Mouse (Mus musculus): ENCODE results near the gene Tuba1b.
"Not testable (repeated sequence)": the region's sequence is repeated elsewhere in the genome, so short reads cannot be mapped to it uniquely, and the experiment has no call there.

Gene Tuba1b

DNA sequence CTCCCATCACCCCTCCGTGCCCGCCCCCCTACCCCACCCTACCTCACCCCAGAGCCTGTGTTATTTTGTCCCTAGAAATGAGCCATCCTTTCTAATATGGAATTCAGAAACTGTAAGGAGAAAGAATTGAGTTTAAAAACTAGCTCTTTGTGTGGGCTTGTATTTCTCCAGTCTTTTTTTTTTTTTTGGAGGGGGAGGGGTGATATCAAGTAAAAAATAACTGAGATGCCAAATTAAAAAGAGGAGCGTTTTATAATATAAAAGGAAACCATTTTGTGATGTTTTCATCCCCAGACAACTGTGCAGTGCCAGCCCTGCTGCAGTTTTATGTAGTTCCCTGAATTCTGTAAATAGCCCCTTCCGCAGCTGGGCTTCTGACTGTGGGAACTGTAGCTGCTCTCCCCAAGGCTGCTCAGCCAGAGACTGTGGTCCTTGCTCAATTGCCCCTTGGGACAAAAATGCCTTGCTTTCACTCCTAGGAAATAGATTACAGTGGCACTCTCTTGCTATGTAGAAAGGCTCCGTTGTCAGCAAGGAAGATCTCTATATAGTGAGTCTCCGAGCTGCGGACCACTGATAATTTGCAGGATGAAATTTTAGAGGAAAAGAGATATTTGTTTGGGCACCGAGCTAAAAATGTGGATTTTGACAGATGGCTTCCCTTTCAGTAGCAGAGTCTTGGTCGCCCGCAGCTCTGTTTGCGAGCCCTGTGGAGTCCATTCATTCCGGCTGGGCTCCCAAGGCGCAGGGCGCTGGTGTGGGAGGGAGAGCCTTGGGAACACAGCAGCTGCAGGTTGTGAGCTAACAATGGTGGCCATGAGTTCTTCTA, 20.3 kb upstream of the Tuba1b start:
- DNase-seq (ENCODE audit: low spot score in 2 of 2) = no peak

DNA sequence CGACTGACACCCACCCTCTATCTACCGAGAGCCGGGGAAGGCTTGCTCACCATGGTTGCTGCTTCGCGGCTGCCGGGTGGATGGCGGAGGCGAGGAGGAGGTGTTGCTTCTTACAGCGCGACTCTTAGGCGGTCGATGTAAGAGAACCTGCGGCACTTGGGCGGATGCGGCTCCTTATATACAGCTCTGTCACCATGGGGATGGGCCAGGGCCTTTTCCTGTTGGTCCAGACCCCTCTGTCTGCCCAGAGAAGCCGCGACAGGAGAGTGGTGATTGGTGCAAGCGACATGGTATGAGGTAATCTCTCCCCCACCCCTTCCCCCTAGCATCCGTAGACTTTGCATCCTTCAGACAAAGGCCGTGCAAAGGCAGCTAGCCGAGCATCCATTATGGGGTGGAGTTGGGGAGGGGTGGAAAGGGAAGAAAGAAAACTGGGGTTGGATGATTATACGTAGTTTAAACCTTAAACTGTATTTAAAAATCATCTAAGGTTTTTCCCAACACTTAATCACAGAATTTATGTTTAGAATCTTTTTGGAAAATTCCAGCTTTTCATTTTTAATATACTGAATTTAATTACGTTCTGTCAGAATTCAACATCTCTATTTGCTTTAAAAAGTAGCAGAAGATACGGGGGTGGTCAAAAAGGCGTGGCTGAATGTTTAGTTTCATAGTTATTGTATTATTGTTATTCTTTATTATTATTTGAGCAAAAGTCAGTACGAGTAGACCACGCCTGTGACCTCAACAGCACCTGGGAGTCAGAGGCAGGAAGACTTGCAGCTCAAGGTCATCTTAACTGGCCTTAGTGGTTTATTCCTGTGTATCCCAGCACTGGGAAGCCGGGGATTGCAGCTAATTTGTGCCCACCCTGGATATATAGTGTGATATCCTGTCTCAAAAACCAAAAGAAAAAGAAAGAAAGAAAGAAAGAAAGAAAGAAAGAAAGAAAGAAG, 19.3 kb upstream of the Tuba1b start, which contains the start of the genes Gm49450 and Tuba1a:
TSS of gene Gm49450 (minus strand) at position 151 of the 956 bp plus-strand sequence.
TSS of gene Tuba1a (minus strand) at position 303 of the 956 bp plus-strand sequence.
- DNase-seq (ENCODE audit: low spot score in 2 of 2) = peak; percentile 96 to 97

DNA sequence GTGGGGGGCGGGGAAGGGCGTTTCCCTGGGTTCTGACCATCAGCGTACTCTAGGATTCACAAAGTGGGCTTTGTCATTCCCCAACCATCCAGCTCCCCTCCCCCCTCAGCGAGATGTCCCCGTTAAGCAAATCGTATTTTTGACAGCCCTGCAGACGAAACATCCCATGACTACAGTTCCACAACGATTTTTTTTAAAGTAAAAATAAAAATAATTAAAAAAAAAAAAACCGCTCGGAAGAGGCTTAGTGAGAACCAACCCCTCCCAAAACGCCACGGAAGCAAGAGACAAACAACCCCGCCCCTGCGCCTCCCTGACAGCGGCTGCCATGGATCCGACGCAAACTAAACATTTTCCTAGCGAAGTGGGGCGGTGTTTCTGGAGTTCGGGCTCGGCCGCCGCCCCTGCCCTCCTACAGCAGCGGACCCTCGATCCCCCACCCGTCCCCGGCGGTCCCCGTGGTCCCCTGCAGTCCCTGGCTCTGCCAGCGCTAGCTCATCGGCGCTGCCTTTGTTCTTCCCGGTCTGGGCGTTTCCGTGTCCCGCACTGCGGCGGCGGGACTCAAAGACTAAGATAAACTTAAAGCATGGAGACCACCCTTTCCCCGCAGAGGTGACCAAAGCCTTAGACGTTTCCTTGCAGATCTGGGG, 18.5 kb upstream of the Tuba1b start:
- DNase-seq (ENCODE audit: low spot score in 2 of 2) = no peak

DNA sequence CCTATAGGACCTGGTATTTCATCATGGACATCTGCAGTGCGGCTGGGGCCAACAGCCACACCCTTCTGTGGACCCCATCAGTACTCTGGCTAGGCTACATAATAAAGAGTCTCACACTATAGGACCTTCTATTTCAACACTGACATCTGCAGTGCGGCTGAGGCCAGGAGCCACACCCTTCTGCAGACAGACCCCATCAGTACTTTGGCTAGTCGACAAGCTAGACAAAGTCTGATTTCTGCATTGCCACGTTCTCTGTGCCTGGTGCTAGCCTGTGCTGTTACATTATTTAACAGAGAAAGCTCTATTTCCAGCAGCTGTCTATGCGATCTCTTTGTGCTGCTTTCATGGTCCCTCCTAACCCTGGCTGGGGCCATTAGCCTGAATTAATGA, 17.7 kb upstream of the Tuba1b start:
- DNase-seq (ENCODE audit: low spot score in 2 of 2) = no peak

DNA sequence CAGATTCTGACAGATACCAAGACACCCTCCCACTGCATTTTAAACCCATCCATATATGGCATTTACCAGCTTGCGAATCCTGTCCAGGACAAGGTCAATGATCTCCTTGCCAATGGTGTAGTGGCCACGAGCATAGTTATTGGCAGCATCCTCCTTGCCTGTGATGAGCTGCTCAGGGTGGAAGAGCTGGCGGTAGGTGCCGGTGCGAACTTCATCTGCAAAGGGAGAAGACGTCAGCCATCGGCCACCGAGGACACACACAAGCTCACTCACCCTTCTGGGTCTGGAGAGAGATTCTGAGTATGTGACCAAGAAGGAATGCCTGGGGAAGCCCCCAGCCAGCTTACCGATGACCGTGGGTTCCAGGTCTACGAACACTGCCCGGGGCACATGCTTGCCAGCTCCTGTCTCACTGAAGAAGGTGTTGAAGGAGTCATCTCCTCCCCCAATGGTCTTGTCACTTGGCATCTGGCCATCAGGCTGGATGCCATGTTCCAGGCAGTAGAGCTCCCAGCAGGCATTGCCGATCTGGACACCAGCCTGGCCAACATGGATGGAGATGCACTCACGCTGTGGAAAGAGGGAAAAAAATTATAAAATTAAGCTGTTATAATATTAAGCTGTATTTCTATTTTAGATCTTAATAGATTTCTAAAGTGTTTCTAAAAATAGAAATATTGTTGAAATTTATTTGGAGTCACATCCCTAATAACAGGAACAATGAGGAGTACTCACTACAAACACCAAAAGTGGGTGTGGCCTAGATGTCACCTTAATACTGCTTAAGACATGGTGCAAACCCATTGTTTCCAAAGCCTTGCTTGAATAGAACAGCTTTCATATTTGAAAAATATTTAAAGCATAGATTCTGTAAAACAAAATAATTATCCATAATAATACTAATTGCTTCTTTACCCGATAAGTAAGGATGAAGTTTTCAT, 17.0 kb upstream of the Tuba1b start:
- not testable (repeated sequence) for DNase-seq (ENCODE audit: low spot score in 2 of 2)

DNA sequence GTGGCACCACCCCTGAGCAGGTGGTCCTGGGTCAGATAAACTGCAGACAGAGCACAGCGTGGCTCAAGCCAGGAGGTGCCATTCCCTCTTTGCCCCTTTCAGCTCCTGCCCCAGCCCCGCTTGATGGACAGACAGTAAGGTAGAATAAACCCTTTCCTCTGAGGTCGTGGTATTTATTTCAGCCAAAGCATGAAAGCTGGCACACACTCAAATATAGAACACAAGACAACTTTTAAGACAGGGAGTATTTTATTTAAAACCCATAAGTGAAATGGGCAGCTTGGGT, 15.2 kb upstream of the Tuba1b start:
- DNase-seq (ENCODE audit: low spot score in 2 of 2) = no peak

DNA sequence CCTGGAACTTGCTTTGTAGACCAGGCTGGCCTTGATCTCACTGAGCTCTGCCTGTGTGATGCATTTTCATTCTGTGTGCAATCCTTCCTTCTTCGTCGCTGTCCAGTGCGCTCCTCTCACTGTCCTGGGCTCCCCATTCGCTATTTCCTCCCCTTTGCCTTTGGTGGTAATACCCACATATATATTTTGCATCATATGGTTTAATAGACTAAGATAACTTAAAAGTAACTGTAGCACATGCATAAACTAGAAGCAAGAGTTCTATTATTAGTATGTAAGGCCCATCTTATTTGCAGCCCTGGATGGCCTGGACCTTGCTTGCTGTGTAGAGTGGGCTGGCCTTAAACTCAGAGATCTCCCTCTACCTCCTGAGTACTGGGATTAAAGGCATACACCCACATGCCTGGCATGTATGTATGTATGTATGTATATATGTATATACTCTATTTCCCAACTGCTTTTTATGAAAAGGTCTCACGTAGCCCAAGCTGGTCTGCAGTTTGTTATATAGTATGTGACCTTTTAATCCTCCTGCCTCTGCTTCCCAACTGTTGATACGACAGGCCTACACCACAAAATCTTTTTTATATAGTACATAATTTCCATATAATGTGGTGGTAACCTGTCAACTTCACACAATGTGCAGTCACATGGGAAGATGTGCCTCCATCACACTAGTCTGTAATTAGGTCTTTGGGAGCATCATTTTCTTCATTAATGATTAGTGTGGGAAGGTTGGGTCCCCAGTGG, 14.7 kb upstream of the Tuba1b start:
- no peak for DNase-seq (ENCODE audit: low spot score in 2 of 2)

DNA sequence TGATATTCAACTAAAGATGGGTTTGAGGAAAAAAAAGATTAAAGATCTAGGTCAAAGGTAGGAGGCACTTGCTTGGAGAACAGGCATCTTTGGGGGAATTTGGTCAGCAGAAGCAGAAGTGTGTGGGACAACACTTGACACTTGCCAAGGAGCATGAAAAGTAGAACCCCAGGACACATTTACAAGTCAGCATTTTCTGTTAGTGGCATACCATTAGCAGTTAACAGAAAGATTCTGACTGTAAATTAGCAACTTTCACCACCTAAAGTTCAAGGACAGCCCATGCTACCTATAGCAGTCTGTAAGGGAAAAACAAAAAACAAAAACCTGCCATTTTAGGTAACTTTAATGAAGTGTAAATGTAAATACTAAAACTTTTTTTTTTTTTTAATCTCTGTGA, 14.0 kb upstream of the Tuba1b start:
- no peak for DNase-seq (ENCODE audit: low spot score in 2 of 2)

DNA sequence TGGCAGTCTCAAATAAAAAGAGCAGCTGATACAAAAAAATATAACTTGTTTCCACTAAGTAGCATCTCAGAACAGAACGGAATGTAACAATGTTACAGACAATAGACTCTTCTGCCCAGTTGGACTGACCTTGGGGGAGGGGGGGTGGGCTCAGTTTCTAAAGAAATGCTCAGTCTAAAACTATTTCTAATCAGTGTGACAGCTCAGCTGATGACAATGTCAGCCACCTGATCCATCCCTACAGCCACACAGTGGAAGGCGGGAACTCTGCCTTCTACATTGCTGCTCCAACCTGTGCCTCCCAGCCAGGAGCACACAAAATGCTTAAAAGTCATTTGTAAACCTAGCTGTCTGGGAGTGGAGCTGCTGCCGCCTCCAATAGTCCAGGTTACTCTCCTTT, 13.5 kb upstream of the Tuba1b start:
- no peak for DNase-seq (ENCODE audit: low spot score in 2 of 2)

DNA sequence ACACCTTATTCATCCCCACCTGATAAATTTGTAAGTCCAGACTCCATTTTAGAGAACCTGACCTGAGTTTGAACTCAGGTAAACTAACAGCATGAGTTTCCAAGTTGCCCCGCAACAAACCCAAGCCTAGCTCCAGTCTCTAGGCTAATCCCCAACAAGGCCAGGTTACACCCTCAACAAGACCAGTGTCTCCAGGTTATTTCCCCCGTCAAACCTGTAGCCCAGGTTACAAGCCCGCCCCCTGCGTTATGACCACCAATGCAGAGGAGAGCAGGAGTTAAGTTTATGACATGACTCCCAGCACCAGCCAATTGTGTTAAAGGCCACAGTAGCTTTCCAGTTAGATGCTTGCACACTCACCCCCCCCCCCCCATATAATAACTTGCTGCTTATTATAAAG, 8.8 kb upstream of the Tuba1b start:
- no peak for DNase-seq (ENCODE audit: low spot score in 2 of 2)

DNA sequence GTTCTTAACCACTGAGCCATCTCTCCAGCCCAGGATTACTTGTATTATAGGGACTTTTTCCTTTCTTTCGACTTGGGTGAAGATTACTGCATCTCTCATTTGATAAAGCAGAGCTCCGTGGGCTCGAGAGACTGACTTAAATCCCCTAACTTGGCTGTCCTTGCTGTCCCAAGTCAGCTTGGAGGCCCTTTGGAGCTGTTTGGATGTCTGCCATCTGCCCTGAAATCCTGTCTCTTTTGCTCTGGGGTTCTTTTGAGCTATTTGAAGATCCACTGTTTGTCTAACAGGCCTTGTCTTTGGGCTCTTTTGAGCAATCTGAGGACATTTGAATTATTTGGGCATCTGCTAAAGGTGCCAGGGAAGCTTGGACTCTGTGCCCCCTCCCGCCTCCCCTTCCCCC, 7.7 kb upstream of the Tuba1b start:
- no peak for DNase-seq (ENCODE audit: low spot score in 2 of 2)

DNA sequence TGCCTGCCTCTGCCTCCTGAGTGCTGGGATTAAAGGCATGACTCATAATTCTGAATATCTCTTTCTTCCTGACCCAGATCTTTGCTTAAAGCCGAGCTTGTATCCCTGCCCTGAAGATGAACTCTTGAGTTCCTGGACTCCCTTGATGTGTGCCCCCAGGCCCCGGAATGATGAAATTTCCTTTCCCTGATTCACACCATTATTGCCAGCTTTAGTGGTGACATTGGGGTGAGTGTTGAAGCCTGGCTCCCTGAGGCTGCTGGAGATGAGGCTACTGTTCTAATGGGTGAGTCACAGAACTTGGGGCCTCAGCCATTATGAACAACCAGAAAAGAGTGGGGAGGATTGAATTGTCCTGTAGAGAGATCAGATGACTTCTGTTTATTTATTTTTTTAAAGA, 7.2 kb upstream of the Tuba1b start:
- no peak for DNase-seq (ENCODE audit: low spot score in 2 of 2)

DNA sequence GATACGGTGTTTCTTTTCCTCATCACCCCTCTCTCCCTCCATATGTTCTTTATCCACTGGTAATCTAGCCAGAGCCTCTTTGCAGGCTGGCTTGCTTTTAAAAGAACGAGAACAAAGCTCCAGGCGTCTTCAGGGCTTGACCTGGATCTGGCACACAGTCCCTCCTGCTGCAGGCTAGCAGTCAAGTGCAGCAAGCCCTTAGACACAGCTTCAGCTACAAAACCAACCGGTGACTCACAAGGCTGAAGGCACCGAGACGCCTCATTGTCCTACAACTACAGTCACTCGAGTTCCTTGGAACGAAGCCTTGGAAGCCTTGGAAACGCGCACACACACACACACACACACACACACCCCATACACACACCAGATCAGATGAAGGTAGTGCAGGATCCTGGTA, 6.5 kb upstream of the Tuba1b start:
- no peak for DNase-seq (ENCODE audit: low spot score in 2 of 2)

DNA sequence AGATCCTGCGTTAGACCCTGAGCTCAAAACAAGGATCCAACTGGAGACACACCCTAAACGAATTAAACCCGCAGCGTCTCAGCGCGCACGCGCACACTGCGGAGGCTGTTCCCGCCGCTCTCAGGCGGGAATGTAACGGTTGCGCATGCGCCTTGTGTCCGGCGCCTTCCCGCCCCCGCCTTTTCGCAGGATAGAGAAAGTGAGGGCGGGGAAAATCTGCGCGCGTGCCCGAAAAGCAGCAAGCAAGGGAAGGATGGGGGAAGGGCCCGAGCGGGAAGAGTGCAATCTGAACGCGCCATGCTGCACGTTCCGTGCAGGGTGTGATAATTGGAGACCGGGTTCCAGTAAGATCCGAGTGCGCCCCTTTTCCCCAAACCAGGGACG, 540 bp downstream of the Tuba1b start:
- peak; percentile 82 to 88 for DNase-seq (ENCODE audit: low spot score in 2 of 2)

DNA sequence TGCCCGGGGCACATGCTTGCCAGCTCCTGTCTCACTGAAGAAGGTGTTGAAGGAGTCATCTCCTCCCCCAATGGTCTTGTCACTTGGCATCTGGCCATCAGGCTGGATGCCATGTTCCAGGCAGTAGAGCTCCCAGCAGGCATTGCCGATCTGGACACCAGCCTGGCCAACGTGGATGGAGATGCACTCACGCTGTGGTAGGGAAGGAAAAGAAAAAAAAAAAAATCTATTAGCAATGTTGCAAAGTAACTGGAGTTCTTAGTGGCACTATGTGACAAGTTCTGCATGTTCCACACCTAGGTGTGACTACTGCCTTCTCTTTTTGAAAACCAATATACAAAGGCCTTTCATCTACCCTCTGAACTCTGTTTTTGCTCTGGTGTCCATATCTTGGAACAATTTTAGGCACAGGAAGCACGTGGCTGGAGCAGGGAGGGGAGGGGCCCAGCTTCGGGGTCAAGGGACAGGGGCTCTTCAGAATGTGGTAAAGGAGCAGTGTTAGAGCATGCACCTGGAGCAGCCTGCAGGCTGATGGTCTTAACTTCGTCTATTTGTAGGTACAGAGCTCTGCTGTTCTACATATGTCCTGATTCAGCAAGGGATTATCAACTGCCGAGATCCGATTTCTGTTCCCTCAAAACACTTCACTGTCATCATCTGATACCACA, 1.2 kb downstream of the Tuba1b start:
- not testable (repeated sequence) for DNase-seq (ENCODE audit: low spot score in 2 of 2)

DNA sequence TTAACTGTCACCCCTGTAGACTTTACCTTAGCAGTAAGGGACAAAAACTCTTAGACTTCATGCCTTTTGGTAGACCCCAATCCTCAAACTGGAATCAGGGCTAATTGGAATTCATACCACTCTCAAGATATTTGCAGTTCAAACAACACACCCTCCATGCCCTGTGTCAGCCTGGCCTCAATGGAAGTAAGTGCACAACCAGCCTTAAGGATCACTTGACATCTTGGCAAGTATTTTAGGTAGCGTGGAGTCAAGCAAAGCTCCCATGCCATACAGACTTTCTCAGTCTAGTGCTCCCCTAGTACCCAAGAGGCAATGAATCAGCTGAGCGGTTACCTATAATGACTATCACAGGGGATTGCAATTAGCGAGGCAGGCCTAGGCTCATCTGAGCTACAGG, 3.4 kb downstream of the Tuba1b start:
- no peak for DNase-seq (ENCODE audit: low spot score in 2 of 2)

DNA sequence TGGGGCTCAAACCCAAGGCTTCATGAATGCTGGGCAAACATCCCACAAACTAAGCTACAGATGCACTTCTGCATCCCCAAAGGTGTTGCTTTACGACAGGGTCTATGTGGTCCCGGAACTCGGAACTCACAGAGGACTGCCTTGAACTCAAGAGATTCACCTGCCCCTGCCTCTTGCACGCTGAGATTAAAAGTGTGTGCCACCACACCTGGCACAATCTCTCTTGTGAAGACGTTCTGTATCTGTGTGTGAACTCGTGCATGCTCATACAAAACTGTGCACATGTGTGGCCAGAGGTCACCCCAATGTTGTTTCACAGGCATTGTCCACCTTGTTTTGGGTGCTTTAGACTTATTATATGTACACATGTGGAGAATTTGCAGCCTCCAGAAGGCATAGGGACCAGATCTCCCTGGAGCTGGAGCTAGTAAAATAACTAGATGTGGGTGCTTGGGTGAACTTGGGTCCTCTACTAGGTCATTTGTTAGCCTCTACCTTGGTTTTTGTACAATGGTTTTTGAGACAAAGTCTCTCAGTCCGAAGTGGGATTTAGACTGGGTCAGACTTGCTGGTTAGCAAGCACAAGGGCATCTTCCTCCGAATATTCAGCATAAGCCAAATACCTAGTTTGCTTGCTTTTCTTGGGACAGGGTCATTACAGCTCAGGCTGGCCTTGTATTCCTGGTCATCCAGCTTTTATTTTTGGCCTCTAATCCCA, 4.2 kb downstream of the Tuba1b start:
- no peak for DNase-seq (ENCODE audit: low spot score in 2 of 2)

DNA sequence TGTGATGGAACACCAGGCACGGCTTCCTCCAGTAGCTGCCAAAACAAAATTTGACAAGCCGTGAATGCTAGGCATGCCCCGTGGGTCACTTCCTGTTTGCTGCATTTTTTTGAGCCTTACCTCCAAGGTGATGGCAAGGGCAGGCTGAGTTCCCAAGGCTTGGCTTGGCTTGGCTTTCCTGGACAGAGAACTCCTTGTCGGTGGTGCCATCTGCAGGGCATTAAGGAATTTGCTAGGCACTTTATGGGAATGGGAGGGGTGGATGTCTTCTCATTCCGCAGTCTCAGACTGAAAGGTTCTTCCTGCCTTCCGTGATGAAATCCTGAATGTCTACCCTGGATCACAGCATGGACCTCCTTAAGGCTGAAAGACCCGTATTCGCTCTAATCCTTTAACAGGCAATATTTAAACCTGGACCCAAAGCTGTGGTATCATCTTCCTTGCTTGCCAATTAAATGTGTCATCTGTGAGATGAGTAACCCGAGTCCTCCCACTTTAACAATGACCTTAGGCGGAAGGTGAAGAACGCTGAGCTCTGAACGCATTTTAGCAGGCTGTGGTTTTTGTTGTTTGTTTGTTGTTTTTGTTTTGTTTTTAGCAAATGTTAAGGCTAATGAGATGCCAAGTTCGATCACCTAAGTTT, 5.6 kb downstream of the Tuba1b start:
- DNase-seq (ENCODE audit: low spot score in 2 of 2) = peak; percentile 21 to 30

DNA sequence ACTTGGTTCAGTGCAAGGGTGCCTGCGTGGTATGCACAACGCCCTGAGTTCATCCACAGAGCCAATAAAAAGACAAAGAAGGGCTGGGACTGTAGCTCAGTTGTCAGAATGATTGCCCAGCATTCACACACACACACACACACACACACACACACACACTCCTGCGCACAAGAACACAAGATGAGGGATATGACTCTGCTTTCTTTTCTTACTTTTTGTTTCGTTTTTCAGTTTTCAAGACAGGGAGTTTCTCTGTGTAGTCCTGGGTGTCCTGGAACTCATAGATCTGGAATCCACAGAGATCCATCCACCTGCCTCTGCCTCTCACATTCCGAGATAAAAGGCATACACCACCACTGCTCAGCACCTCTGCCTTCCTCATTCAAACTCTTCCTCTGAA, 6.8 kb downstream of the Tuba1b start:
- DNase-seq (ENCODE audit: low spot score in 2 of 2) = no peak

Measured in natural killer cell, adult 2 months (primary cell).